Mouse (Mus musculus) megakaryocyte, embryonic 14.5 days (primary cell): ENCODE results near the gene Atg2a.

Experiments
- FLI1 ChIP-seq: IDR thresholded peaks from 2 replicates; pipeline ENCODE4 v1.6.1; 2012; ENCODE audit warnings: low read length, inconsistent platforms, mixed read lengths
- GATA1 ChIP-seq: IDR thresholded peaks from 3 replicates; pipeline ENCODE4 v1.6.1; 2012; ENCODE audit warnings: mixed read lengths, low read length, inconsistent platforms, borderline replicate concordance

DNA sequence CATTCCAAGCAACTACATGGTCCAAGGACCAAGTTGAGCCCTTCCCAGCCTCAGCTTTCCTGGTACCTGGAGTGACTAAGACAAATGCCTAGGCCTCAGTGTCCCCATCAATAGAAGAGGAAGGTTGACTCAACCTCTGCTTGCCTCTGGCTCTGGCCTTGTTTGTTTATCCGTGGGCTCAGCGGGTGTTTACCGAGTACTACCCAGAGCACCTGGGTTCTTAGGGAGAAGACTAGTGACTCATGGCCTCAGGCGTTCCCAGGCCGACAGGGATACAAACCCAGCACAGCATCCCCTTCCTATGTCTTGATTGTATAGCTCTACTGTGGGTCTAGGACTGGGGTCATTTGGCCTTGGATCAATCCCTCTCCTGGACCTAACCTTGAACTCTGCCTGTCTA lies 1.8 kb downstream of the Atg2a start:
- no peak for TF ChIP-seq FLI1
- TF ChIP-seq GATA1, result no peak
